Mouse (Mus musculus): ENCODE measurements at regions not wholly inside any gene's neighbourhood (a gene's known extent, or its start where the extent isn't known, plus 50 kb on each side); places are given as distances from the start of the nearest gene placed in this dataset.
A peak's percentile ranks its signal among the peaks of the same experiment; 100 is the strongest.
"Not testable (repeated sequence)": the region's sequence is repeated elsewhere in the genome, so short reads cannot be mapped to it uniquely, and the experiment has no call there.

DNA sequence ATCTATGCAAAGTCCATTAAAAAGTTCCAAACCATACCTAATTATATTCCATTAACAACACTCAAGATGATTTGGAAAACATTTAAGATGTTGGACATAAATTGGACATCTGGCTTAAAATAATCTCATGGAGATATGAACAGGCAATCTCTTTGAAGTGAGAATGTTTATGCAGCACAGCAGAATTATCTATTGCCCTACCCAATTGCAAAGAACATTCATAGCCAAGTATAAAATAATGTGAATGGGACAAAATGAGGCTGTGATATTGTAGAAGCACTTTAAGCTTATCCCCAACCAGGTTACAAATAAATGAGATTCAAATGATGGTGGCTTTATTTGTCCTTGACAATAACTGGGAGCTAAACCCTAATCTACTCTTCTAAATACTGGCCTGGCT is 950.0 kb upstream of the Fam98a start:
- peaks cover 40% of the 10 kb centered on the region for H3K9me3 ChIP-seq (ENCODE audit: low read length)
- H3K36me3 ChIP-seq (ENCODE audit: insufficient read depth, low read length): peaks cover 42% of the 10 kb centered on the region
- H3K4me1 ChIP-seq (replicated peaks; ENCODE audit: low read depth, low read length): peaks cover 9% of the 10 kb centered on the region; the same call in 1 of the 2 replicates
- no peak overlapping the region for H3K4me3 ChIP-seq (replicated peaks; ENCODE audit: low read length)
- no peaks in the 10 kb centered on the region for H3K27me3 ChIP-seq (ENCODE audit: insufficient read depth, low read length)
- no peak for TF ChIP-seq NANOG (IDR thresholded peaks at IDR 0.05; ENCODE audit: borderline replicate concordance, low read length)
- no peak for TF ChIP-seq CTCF (conservative IDR thresholded peaks at IDR 0.05; ENCODE audit: low read length)
- TF ChIP-seq POU5F1 (IDR thresholded peaks at IDR 0.05; ENCODE audit: borderline replicate concordance, low read length): no peak

DNA sequence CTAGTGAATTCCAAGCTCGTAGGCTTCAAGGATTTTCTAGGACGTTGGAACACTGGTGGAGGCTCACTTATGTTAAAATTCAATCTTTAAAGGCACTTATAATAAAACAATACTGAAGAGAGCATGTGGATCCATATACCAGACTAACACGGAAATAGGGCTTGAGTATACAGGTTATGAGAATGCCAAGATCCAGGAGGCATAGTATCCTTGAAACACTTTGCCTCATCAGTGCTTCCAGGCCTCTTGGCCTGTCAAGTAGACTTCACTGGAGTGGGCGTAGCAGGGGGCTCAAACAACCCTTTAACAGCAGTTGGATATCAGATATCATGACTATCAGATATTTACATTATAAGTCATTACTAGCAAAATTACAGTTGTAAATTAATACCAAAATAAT is 948.7 kb upstream of the Fam98a start:
- H3K27me3 ChIP-seq (ENCODE audit: insufficient read depth, low read length): no peaks in the 10 kb centered on the region
- H3K36me3 ChIP-seq (ENCODE audit: insufficient read depth, low read length): peaks cover 42% of the 10 kb centered on the region
- peaks cover 40% of the 10 kb centered on the region for H3K9me3 ChIP-seq (ENCODE audit: low read length)
- TF ChIP-seq NANOG (IDR thresholded peaks at IDR 0.05; ENCODE audit: borderline replicate concordance, low read length) (no peak), POU5F1 (IDR thresholded peaks at IDR 0.05; ENCODE audit: borderline replicate concordance, low read length) (no peak), CTCF (conservative IDR thresholded peaks at IDR 0.05; ENCODE audit: low read length) (no peak)
- H3K4me1 ChIP-seq (replicated peaks; ENCODE audit: low read depth, low read length): peaks cover 9% of the 10 kb centered on the region; the same call in 1 of the 2 replicates
- no peak overlapping the region for H3K4me3 ChIP-seq (replicated peaks; ENCODE audit: low read length)

DNA sequence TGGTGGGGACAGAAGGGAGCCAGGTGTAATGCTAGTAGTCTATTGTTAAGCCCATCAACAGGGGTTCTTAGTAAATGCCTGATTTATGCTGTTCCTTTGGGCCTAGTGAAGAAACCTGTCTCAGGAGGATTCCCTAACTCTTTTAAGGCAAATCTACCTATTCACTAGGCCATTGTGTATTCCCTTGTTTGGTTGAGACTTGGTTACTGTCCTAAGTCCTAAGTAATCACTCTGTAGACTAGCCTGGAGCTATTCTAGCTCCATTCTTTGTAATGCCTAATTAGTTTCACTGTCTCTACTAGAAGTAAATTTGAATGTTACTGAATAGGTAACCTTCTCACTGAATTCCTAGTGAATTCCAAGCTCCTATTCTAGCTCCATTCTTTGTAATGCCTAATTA is 948.2 kb upstream of the Fam98a start:
- H3K4me1 ChIP-seq (replicated peaks; ENCODE audit: low read depth, low read length); H3K27me3 ChIP-seq (ENCODE audit: insufficient read depth, low read length); H3K4me3 ChIP-seq (replicated peaks; ENCODE audit: low read length): not testable (repeated sequence)
- Histone ChIP-seq H3K36me3 (ENCODE audit: insufficient read depth, low read length) (peaks cover 42% of the 10 kb centered on the region), H3K9me3 (ENCODE audit: low read length) (peaks cover 40% of the 10 kb centered on the region)
- peak; percentile 83; the same call in 1 of the 2 replicates for TF ChIP-seq NANOG (IDR thresholded peaks at IDR 0.05; ENCODE audit: borderline replicate concordance, low read length)

DNA sequence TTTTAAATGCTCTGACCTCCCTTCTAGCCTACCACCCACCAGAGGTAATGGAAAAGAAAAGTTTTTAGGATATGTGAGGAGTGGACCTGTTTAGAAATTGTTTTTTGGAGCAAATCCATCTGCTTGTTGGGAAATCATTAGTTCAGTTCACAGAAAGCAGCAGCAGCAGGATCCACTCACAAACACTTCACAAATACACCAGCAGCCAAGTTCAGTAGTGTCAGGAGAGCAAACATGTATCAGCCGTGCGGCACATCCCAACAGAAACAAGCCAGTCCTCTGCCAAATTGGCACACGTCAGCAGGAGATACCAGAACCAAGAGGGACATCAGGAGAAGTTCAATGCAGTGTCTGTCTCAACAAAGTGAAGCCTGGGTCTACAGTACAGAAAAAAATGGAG is 935.6 kb upstream of the Fam98a start:
- H3K9me3 ChIP-seq (ENCODE audit: low read length): no peaks in the 10 kb centered on the region

DNA sequence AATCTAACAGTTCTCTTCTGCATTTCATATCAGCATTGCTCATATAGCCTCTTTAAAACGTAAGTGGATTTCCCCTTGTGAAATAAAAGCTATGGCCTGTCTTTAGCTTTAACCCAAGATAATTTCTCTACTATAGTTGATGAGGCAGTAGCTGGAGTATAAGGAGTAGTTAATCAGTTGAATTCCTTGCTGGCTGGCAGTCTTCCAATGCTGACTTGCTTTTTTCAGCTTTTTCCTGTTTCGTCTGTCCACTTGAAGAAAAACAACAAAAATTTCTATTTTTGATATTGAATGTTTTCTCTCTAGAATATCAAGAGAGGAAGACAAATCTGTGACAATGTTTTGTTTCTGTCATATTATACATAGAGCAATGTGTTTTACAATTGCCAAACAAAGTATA is 932.4 kb upstream of the Fam98a start:
- H3K4me3 ChIP-seq (replicated peaks; ENCODE audit: low read length): no peak overlapping the region
- H3K9me3 ChIP-seq (ENCODE audit: low read length): no peaks in the 10 kb centered on the region
- TF ChIP-seq POU5F1 (IDR thresholded peaks at IDR 0.05; ENCODE audit: borderline replicate concordance, low read length) (no peak), NANOG (IDR thresholded peaks at IDR 0.05; ENCODE audit: borderline replicate concordance, low read length) (no peak), CTCF (conservative IDR thresholded peaks at IDR 0.05; ENCODE audit: low read length) (no peak)
- no peaks in the 10 kb centered on the region for H3K27me3 ChIP-seq (ENCODE audit: insufficient read depth, low read length)
- no peaks in the 10 kb centered on the region for H3K4me1 ChIP-seq (replicated peaks; ENCODE audit: low read depth, low read length)
- no peaks in the 10 kb centered on the region for H3K36me3 ChIP-seq (ENCODE audit: insufficient read depth, low read length)

More for the DNA sequence above, 935.6 kb upstream of the Fam98a start:
- H3K36me3 ChIP-seq (ENCODE audit: insufficient read depth, low read length): no peaks in the 10 kb centered on the region
- H3K4me3 ChIP-seq (replicated peaks; ENCODE audit: low read length): no peak overlapping the region
- H3K27me3 ChIP-seq (ENCODE audit: insufficient read depth, low read length): no peaks in the 10 kb centered on the region
- no peak for TF ChIP-seq POU5F1 (IDR thresholded peaks at IDR 0.05; ENCODE audit: borderline replicate concordance, low read length)
- no peak for TF ChIP-seq CTCF (conservative IDR thresholded peaks at IDR 0.05; ENCODE audit: low read length)
- TF ChIP-seq NANOG (IDR thresholded peaks at IDR 0.05; ENCODE audit: borderline replicate concordance, low read length): no peak
- no peaks in the 10 kb centered on the region for H3K4me1 ChIP-seq (replicated peaks; ENCODE audit: low read depth, low read length)

DNA sequence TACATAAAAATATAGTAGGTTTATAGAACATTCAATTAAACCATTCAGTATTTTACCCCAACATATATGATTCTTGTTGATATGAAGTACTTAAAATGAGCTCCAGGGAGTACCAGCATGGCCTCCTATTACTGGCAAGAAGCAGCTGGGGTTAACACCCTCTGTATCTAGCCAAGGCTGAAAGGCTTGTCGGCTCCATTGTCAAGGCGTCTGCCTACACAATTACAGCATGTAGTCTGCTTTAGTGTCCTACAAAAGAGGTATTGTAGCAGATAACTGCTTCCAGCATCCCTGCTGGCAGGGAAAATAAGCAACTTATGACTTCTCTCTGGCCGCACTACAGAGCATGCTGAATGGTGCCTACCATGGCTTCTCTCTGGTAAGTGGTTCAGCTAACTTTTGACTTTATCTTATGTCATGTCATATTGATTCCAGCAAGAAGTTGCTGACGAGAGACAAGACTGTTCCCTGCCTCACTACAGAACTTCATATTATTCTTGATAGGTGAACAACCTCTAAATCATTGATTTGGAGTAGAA is 899.6 kb upstream of the Fam98a start:
- TF ChIP-seq POU5F1 (IDR thresholded peaks at IDR 0.05; ENCODE audit: borderline replicate concordance, low read length): no peak
- peak; percentile 90; the same call in 1 of the 2 replicates for TF ChIP-seq NANOG (IDR thresholded peaks at IDR 0.05; ENCODE audit: borderline replicate concordance, low read length)
- Histone ChIP-seq H3K4me3 (replicated peaks; ENCODE audit: low read length) (no peak overlapping the region), H3K9me3 (ENCODE audit: low read length) (no peaks in the 10 kb centered on the region), H3K4me1 (replicated peaks; ENCODE audit: low read depth, low read length) (peaks cover 6% of the 10 kb centered on the region), H3K27me3 (ENCODE audit: insufficient read depth, low read length) (no peaks in the 10 kb centered on the region), H3K36me3 (ENCODE audit: insufficient read depth, low read length) (no peaks in the 10 kb centered on the region)

Measured in E14TG2a.4 (cell line).